Mouse (Mus musculus): ENCODE results near the gene Zc3h12a. TPM values are rescaled to one million over a fixed set of nuclear protein-coding genes. Genes with fewer than 3 reads are reported as not detected.

The Zc3h12a gene
- total RNA-seq, 2 experiments from 2014 or later: 1.2 to 1.3 TPM

DNA sequence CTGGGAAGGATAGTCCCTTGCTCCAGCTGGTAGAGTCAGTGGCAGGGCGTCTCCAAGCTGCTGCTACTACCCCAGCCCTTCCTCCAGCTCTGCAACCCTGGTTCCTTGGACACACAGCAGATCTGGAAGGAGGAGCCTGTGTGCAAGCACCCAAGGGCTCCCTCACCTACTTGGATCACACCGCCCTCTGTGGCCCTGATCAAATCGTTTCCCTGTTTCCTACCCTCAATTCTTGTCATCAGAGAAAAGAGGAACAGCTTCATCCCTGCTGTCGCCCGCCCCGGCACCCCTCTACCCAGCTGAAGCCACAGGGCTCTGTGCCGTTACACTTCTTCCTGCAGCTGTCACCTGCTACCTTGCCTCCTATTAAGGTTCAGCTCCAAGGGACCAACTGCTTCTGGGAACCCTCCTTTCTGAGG, 9.7 kb downstream of the Zc3h12a start:
- no peak for ATAC-seq (replicated peaks; ENCODE audit: low FRiP score, poor library complexity, severe bottlenecking)

DNA sequence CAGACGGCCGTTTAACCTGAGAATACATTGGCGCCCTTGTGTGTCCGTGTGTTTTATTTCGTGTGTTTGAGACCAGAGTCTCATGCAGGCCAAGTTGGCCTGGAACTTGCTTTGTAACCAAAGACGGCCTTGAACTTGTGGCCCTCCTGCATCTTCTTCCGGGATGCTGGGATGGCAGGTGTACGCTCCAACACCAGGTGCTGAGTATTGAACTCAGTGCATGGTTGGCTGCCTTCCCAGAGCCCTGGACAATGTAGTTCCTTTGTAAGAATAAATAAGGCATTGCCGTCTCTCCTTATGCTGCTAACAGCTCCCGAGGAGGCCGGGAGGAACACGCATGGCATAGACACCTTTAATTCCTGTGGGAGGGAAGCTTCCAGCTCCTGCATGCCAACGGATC, 10.7 kb downstream of the Zc3h12a start:
- no peak for ATAC-seq (replicated peaks; ENCODE audit: low FRiP score, poor library complexity, severe bottlenecking)

DNA sequence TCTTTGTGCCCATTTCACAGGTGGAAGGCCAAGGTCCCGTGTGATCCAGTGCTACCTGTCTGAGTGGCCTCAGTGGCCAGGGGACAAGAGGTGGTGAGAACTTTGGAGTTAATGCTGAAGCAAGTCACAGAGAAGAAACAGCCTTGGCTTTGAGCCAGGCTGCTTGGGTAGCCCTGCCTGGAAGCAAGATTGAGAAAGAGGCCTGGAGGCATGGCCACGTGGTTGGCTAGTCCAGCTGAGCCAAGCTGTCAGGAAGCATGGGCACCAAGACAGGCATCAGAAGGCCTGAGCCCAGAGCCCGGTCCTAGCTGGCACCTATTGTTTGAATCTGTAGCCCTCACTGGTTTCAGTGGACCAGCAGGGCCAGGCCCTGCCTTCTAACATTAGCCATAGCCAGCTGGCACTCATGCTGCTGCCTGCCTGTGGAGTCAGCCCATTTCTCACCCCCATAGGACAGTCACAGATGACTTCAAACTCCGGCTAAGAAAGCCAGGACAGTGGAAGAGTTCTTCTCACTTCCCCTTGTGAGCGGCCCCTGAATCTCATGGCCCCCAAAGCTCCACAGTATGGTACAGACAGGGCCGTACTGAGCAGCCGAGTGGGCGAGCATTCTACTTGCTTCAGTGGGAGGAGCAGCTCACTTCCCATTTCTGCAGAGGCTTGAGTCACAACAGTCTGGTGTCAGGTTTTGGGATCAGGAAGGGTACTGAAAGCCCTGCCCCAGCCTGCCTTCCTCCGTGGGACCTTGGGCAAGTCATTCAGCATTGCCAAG, 11.4 kb downstream of the Zc3h12a start:
- ATAC-seq (replicated peaks; ENCODE audit: low FRiP score, poor library complexity, severe bottlenecking): no peak

DNA sequence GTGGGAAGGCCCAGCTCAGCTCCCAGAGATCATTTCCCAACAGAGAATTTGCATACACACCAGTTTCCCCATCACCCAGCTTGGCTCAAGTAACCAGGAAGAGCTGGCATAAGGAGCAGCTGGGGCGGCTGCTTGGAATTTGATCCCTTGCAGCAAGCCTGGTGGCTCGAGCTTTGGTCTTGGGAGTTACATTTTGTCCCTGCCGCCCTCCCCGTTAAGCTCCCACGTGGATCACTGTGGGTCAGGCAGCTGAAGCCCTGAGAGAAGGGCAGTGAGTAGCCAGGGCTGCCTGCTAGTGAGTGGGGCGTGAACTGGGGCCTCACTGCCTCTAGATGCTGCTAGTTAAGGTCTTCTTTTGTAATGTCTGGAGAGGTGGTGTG, 11.9 kb downstream of the Zc3h12a start:
- no peak for ATAC-seq (replicated peaks; ENCODE audit: low FRiP score, poor library complexity, severe bottlenecking)

DNA sequence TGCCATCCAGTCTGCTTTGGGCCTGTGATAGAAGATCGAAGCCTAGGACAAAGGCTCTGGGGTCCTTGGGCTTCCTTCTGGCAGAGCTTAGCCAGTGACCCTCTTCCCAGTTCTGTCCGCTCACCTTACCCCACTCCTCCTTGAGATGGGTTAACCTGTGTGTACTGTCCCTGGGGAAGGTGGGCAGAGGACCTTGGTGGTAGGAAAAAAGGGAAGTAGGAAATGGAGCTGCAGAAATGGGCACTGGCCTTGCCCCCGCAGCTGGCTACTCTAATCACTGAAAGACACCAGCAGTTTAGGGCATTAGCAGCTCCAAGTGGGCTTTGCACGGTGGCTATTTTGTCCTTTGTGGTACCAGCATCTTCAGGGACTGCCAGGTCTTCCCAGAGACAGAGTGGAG, 12.6 kb downstream of the Zc3h12a start:
- ATAC-seq (replicated peaks; ENCODE audit: low FRiP score, poor library complexity, severe bottlenecking): no peak

DNA sequence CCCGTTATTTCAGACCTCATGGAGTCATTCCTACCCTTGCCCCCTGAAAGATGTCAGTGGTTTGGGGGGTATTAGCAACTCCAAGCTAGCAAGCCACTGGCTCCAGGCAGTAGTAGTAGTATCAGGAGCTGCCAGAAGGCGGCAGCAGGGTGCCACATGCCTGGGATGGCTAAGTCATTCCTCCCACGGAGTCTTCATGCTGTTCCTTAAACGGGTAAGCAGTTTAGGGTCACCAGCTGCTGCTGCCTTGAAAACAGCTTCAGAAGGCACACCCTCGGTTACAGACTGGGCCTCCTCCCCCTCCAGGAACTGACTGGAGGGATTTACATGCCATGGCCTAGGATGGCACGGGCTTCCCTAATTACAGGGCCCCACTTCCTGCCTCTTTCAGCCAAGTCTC, 13.0 kb downstream of the Zc3h12a start:
- ATAC-seq (replicated peaks; ENCODE audit: low FRiP score, poor library complexity, severe bottlenecking): peak; percentile 79

DNA sequence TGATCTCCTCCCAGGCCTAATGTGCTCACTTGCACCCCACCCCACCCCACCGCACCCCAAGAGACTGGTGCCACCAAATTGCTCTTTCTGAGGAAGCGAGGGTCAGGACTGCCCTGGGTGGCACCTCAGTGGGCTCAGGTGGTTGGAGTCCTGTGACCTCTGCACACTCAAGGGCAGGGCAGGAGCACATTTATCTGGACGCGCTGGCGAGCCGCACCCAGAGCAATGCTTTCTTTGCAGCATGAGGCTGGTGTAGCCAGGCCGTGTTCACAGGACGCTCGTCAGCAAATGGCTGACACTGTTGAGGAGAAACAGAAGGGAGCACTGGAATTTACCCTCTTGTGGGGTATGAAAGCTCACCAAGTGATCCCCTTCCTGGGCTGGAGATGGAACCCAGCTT, 22.3 kb downstream of the Zc3h12a start:
- no peak for ATAC-seq (replicated peaks; ENCODE audit: low FRiP score, poor library complexity, severe bottlenecking)

DNA sequence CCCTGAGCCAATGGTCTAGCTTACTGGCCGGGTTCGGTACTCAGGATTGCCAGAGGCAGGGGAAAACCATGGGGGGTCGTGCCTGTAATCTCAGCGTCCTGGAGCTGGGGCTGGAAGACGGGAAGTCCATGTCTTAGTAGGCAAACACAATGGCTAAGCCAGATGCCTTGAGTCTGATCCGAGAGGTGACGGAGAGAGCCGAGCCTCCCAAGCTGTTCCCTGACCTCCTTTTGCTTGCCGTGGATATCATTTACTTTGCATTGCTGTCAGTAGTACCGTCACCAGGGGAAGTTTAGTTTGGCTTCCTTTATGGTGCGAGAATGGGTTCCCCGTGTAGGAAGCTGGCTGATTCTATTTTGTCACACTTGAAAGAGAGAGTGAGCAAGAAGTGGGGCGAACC, 26.3 kb downstream of the Zc3h12a start:
- ATAC-seq (replicated peaks; ENCODE audit: low FRiP score, poor library complexity, severe bottlenecking): no peak

DNA sequence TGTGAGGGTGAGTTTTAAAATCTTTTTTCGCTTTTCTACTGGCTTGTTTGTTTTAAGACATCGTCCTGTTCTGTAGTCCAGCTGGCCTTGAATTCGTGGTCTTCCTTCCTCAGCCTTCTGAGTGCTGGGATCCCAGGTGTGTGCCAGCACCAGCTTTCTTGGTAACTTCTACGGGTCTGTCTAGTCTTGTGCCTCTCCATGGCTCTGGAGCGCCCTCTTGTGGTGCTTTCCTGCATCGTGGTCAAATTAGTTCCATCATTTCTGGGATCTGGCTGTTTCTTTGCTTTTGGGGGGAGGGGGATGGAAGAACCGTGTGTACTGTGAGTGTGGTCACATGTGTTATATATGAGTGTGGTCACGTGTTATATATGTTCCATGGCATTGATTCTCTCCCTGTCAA, 28.2 kb downstream of the Zc3h12a start:
- ATAC-seq (replicated peaks; ENCODE audit: low FRiP score, poor library complexity, severe bottlenecking): peak; percentile 76

DNA sequence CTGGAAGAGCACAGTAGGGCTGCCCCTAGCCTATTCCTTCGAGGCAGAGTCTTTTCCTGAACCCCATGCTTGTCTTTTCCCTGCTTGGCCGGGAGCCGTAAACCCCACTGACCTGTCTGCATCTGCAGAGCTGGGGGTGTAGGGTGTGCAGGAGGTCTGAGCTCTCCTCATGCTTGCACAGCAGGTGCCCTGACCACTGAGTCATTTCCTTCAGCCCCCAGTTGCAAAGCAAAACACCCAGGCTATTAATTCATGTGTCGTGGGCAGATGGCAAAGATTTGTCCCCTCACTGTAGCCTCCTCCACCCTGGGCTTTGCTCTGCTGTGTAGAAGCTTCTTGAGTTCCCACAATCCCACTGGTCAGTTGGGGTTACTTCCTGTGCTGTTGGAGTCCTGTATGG, 30.2 kb downstream of the Zc3h12a start:
- ATAC-seq (replicated peaks; ENCODE audit: low FRiP score, poor library complexity, severe bottlenecking): no peak

DNA sequence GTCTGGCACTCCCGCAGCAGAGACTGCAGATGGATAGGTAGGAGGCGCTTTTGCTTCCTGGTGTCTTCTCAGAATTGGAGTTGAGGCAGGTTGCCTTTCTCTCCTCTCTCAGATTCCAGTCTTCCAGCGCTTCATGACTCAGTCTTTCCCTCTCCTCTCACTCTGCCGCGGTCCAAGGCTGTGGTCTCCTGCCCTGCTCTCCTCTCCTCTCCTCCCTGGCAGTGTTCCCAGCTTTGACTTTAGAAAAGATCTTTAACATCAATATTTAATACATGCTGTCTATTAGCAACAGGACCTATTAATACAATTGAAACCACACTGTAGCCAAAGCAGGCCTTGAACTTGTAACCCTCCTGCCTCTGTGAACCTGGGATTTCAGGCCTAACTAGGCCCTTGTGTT, 31.6 kb downstream of the Zc3h12a start:
- ATAC-seq (replicated peaks; ENCODE audit: low FRiP score, poor library complexity, severe bottlenecking): no peak

DNA sequence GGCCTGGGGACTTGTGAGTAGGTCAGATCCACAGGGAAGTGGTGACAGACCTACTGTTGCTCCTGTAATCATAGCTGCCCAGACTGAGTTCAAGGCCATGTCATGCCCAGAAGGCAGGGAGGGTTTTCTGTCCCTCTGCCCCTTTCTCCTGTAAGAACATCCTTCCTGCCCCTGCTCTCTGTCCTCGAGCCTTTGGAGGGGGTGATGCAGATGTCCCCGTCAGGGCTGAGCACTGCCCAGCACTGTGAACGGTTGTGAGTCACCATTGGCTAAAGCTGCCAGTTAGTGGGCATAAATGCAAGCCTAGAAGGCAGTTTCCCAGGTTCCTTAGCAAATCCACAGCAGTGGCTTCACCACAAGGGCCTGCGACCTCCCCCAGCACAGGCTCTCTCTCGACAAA, 34.6 kb downstream of the Zc3h12a start:
- no peak for ATAC-seq (replicated peaks; ENCODE audit: low FRiP score, poor library complexity, severe bottlenecking)

DNA sequence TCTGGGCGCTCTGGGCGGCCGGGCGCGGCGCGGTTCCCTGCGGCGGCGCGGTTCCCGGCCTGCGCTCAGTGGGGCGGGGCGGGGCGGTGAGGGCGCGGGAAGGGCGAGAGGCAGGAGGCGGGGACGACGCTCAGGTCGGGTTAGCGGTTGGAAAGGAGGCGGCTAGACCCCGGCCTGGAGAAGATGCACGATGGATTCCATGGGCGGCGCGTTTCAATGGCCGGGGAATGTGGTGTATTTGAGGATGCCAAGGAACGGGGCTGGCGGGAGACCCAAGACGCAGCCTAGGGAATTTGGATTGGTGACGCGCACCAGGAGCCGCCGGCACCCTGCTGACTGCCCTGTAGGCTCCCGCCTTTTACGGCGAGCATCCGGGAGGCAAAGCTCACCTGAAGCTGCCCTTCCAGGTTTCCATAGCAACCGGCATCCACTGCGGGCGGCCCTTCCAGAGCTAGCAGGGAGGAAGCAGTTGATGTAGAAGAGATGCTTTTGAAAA, 42.2 kb downstream of the Zc3h12a start:
- ATAC-seq (replicated peaks; ENCODE audit: low FRiP score, poor library complexity, severe bottlenecking): peak; percentile 90

DNA sequence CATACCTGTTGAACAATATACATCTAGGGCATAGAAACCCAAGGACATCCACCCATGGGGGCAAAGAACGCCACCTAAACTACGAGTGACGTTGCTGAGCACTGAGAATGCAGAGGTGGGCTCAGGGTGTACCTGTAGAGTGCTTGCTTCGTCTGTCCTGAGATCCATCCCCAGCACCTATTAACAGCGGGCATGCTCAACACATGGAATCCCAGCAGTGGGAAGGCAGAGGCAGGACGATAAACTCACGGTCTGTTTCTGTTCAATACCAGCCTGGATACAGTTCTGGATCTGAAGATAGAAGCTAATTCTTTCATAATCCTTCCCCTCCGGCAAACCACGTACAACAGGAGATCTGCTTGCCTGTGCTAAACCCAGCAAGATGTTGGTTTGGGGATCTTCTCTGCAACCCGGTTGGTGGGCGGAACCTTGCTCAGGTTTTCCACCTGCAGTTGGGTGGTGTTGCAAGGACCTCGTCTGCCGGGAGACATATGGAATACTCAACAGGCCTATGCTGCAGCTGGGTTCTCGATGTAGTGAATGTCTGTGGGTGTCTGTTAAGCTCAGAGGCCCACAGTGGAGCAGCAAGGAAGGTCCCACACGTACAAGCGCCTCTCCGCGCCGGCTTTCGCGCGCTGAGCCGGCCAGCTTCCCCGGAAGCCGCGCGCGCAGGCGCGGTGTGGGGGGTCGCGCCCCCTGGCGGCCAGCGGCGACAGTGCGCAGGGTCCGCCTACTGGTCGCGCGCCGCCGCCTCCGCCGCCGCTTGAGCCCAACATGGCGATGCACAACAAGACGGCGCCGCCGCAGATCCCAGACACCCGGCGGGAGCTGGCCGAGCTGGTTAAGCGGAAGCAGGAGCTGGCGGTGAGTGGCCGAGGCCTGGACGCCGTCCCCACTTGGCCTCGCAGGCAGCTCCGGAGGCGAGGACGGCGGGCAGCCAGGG, 43.0 kb downstream of the Zc3h12a start, which contains the start of gene Meaf6:
Gene Meaf6, plus strand, starts transcription at position 732 of the 943 bp plus-strand sequence.
- peak; percentile 82 for ATAC-seq (replicated peaks; ENCODE audit: low FRiP score, poor library complexity, severe bottlenecking)

DNA sequence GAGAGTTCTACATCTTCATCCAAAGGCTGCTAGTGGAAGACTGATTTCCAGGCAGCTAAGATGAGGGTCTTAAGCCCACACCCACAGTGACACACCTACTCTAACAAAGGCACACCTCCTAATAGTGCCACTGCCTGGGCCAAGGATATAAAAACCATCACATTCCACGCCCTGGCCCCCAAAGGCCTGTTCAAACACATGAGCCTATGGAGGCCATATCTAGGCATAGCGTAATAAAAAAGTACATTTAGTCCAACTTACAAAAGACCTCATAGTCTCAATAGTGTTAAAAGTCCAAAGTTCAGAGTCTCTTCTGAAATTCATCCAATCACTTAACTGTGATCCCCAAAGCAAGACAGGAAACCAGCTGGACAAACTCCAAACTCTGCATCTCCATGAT, 48.9 kb downstream of the Zc3h12a start:
- no peak for ATAC-seq (replicated peaks; ENCODE audit: low FRiP score, poor library complexity, severe bottlenecking)

DNA sequence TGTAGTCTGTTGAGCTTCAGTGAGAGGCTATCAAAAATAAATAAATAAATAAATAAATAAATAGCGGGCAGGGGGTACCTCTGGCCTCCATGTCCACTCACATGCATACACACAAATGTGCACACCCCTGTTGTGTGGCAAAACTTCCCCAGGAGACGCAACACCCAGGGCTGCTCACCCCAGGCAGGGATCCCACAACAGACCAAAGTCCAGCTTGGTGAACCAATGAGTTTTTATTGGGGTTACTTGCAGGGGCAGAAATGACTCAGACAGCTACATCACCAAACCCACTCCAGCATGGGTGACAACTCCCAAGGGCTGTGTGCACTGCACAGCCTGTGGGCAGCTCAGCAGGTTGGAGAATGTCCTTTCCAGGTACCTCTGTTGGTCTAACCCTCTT, 49.9 kb downstream of the Zc3h12a start:
- no peak for ATAC-seq (replicated peaks; ENCODE audit: low FRiP score, poor library complexity, severe bottlenecking)

Other genes with a start within 250 kb of the Zc3h12a start
- not detected in 2 replicates for gene Epha10, start 246.9 kb downstream of the Zc3h12a start, total RNA-seq (2015; ENCODE audit: low replicate concordance)
- not detected in 2 replicates for gene Epha10, start 246.9 kb downstream of the Zc3h12a start, total RNA-seq (2017; ENCODE audit: low replicate concordance)
- 0.38 and 0.84 TPM in 2 replicates for gene 9930104L06Rik, start 190.8 kb downstream of the Zc3h12a start, total RNA-seq (2015; ENCODE audit: low replicate concordance)
- 3.2 and 6.1 TPM in 2 replicates for gene 9930104L06Rik, start 190.8 kb downstream of the Zc3h12a start, total RNA-seq (2017; ENCODE audit: low replicate concordance)
- gene Cdca8, start 188.5 kb downstream of the Zc3h12a start, total RNA-seq (2015; ENCODE audit: low replicate concordance): 50.9 and 62.5 TPM in 2 replicates
- gene Cdca8, start 188.5 kb downstream of the Zc3h12a start, total RNA-seq (2017; ENCODE audit: low replicate concordance): 52.7 and 74.9 TPM in 2 replicates
- 0.58 TPM in 1 of 2 replicates, not detected in the other for gene Rspo1, start 141.4 kb downstream of the Zc3h12a start, total RNA-seq (2015; ENCODE audit: low replicate concordance)
- 0.42 TPM in 1 of 2 replicates, not detected in the other for gene Rspo1, start 141.4 kb downstream of the Zc3h12a start, total RNA-seq (2017; ENCODE audit: low replicate concordance)
- 11.1 and 36.6 TPM in 2 replicates for gene Gnl2, start 111.3 kb downstream of the Zc3h12a start, total RNA-seq (2015; ENCODE audit: low replicate concordance)
- 27.7 and 30.8 TPM in 2 replicates for gene Gnl2, start 111.3 kb downstream of the Zc3h12a start, total RNA-seq (2017; ENCODE audit: low replicate concordance)
- gene Dnali1, start 62.1 kb downstream of the Zc3h12a start, total RNA-seq (2015; ENCODE audit: low replicate concordance): not detected in 2 replicates
- not detected in 2 replicates for gene Dnali1, start 62.1 kb downstream of the Zc3h12a start, total RNA-seq (2017; ENCODE audit: low replicate concordance)
- gene Snip1, start 61.2 kb downstream of the Zc3h12a start, total RNA-seq (2015; ENCODE audit: low replicate concordance): 5.9 and 9.8 TPM in 2 replicates
- 7.5 and 17.4 TPM in 2 replicates for gene Snip1, start 61.2 kb downstream of the Zc3h12a start, total RNA-seq (2017; ENCODE audit: low replicate concordance)
- 15.0 and 20.8 TPM in 2 replicates for gene Meaf6, start 42.7 kb downstream of the Zc3h12a start, total RNA-seq (2015; ENCODE audit: low replicate concordance)
- 20.4 and 34.7 TPM in 2 replicates for gene Meaf6, start 42.7 kb downstream of the Zc3h12a start, total RNA-seq (2017; ENCODE audit: low replicate concordance)

All from erythroblast, adult 5-6 weeks (primary cell).